Mouse (Mus musculus) layer of hippocampus, adult 2 months (tissue): ENCODE data around the gene Lhx1. TPM values are rescaled to one million over a fixed set of nuclear protein-coding genes. Genes with fewer than 3 reads are reported as not detected.

ENCODE experiments used
- DNase-seq, 2 experiments: peaks; one replicate each; pipeline ENCODE4 v3.0.0; 2022; ENCODE audit warnings: low spot score in 2 of 2
- H3K27ac ChIP-seq: fragments of 200-600 bp; 2 replicates; pipeline ENCODE4 v1.8.1; 2022
- H3K4me3 ChIP-seq: fragments of 200-600 bp; 2 replicates; pipeline ENCODE4 v1.8.1; 2022; ENCODE audit warnings: mild to moderate bottlenecking
- CTCF ChIP-seq: fragments of 200-600 bp; conservative IDR thresholded peaks from 2 replicates; pipeline ENCODE4 v1.8.1; 2022; ENCODE audit warnings: antibody characterized with exemption, mild to moderate bottlenecking, moderate library complexity
- long read RNA-seq, 2 experiments: library from polyadenylated mRNA; stranded (forward); transcript quantifications; one replicate each; pipeline ENCODE4 v2.0.0; 2021; ENCODE audit warnings: borderline mapping rate in 2 of 2
- total RNA-seq, 2 experiments: library from RNA; stranded (reverse); gene quantifications; 2 replicates each; pipeline ENCODE4 v1.2.3; 2021

Lhx1 gene
- under 1 TPM; 0.20 to 0.33 TPM for total RNA-seq
- long read RNA-seq, experiment 1 = 0 reads
- long read RNA-seq, experiment 2 = 0 reads

GRCm38 (mm10) chr11:84525421-84526274 is at the start of gene Lhx1:
Gene Lhx1 (minus strand): TSS chr11:84525535.
- Histone ChIP-seq H3K4me3 (peak within 1 kb of the TSS; percentile 5; the same call in 1 of the 2 replicates), H3K27ac (no peak within 1 kb of the TSS)
- no peak for DNase-seq
- TF ChIP-seq CTCF = no peak

- Histone ChIP-seq H3K27ac (no peak overlapping the region), H3K4me3 (no peak overlapping the region)
- no peak for DNase-seq
- no peak for TF ChIP-seq CTCF
These were observed 49.5 kb upstream of the Lhx1 start for GRCm38 (mm10) chr11:84574834-84575233.

- TF ChIP-seq CTCF = no peak
- DNase-seq = no peak
- Histone ChIP-seq H3K27ac (no peak overlapping the region), H3K4me3 (no peak overlapping the region)
These were observed 48.3 kb upstream of the Lhx1 start for GRCm38 (mm10) chr11:84573637-84574036.

- DNase-seq = peak in 1 of 2 experiments; percentile 11
- no peak for TF ChIP-seq CTCF
- Histone ChIP-seq H3K27ac (no peak overlapping the region), H3K4me3 (no peak overlapping the region)
These were observed 45.5 kb upstream of the Lhx1 start for GRCm38 (mm10) chr11:84570812-84571211.

GRCm38 (mm10) chr11:84570392-84570791 is 45.1 kb upstream of the Lhx1 start:
- H3K4me3 ChIP-seq = no peak overlapping the region
- H3K27ac ChIP-seq = no peak overlapping the region
- DNase-seq = no peak
- no peak for TF ChIP-seq CTCF

- H3K27ac ChIP-seq = no peak overlapping the region
- no peak overlapping the region for H3K4me3 ChIP-seq
- TF ChIP-seq CTCF = no peak
- no peak for DNase-seq
These were observed 43.9 kb upstream of the Lhx1 start for GRCm38 (mm10) chr11:84569052-84569751.

- no peak overlapping the region for H3K4me3 ChIP-seq
- H3K27ac ChIP-seq = no peak overlapping the region
- no peak for DNase-seq
- TF ChIP-seq CTCF = no peak
These were observed 43.1 kb upstream of the Lhx1 start for GRCm38 (mm10) chr11:84568482-84568881.

- Histone ChIP-seq H3K4me3 (no peak overlapping the region), H3K27ac (no peak overlapping the region)
- no peak for TF ChIP-seq CTCF
- DNase-seq = no peak
These were observed 41.4 kb upstream of the Lhx1 start for GRCm38 (mm10) chr11:84566691-84567090.

GRCm38 (mm10) chr11:84565224-84565623 is 39.9 kb upstream of the Lhx1 start:
- no peak for DNase-seq
- no peak overlapping the region for H3K4me3 ChIP-seq
- no peak overlapping the region for H3K27ac ChIP-seq
- TF ChIP-seq CTCF = no peak

- Histone ChIP-seq H3K27ac (no peak overlapping the region), H3K4me3 (no peak overlapping the region)
- no peak for DNase-seq
- TF ChIP-seq CTCF = no peak
These were observed 38.0 kb upstream of the Lhx1 start for GRCm38 (mm10) chr11:84563360-84563759.

GRCm38 (mm10) chr11:84562758-84563347 is 37.5 kb upstream of the Lhx1 start:
- DNase-seq = no peak
- no peak overlapping the region for H3K27ac ChIP-seq
- no peak overlapping the region for H3K4me3 ChIP-seq
- no peak for TF ChIP-seq CTCF

GRCm38 (mm10) chr11:84561546-84561945 is 36.2 kb upstream of the Lhx1 start:
- no peak overlapping the region for H3K27ac ChIP-seq
- DNase-seq = no peak
- TF ChIP-seq CTCF = no peak
- no peak overlapping the region for H3K4me3 ChIP-seq

- Histone ChIP-seq H3K27ac (no peak overlapping the region), H3K4me3 (no peak overlapping the region)
- no peak for TF ChIP-seq CTCF
- no peak for DNase-seq
These were observed 28.6 kb upstream of the Lhx1 start for GRCm38 (mm10) chr11:84553821-84554450.
